Mouse (Mus musculus): ENCODE data around the gene Prex1. TPM values are rescaled to one million over a fixed set of nuclear protein-coding genes. Genes with fewer than 3 reads are reported as not detected.

The Prex1 gene
- total RNA-seq, 2 experiments from 2014 or later = 5.7 to 6.1 TPM

DNA sequence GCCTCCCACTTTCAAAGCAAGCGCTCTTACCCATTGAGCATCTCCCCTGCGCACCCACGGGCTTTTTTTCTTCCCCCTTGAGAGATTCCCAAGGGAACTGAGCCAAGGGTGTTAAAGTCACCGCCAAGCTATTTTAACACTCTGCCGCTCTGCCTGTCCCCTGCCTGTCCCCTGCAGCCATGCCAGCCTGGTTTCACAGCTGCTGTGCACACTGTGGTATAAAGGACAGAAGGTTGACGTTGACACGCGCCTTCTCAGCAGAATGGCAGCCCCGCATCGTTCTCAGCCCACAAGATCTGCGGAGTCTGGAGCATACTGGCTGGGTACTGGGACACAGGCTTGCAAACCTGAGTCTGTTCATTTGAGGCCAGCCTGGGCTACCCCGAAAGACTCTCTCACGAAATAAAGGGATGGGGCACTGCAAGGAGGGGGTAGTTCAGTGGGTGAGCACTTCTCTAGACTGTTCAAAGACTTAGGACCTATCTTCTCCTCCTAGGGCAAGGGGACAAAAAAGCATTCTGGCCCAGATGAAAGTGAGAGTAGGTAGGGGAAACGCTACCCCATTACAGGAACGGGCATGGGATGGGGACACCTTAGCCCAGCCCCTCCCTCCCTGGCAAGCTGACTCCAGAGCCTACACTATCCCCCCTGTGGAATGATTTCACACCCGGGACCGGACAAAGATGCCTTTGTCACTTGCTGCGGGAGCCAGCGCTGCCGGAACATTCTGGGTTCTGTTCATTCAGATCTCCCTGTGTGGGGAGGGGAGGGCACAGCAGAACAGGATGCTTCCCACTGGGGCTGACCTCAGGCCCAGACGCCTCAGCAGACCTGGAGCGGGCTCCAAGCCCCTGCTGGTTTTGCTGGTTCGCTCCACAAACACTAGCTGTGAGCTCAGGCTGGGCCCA is 21.8 kb downstream of the Prex1 start:
- intact Hi-C loops (cut with DNase I) = no loop called here
- DNase-seq = peak in 1 of 2 experiments; percentile 27

DNA sequence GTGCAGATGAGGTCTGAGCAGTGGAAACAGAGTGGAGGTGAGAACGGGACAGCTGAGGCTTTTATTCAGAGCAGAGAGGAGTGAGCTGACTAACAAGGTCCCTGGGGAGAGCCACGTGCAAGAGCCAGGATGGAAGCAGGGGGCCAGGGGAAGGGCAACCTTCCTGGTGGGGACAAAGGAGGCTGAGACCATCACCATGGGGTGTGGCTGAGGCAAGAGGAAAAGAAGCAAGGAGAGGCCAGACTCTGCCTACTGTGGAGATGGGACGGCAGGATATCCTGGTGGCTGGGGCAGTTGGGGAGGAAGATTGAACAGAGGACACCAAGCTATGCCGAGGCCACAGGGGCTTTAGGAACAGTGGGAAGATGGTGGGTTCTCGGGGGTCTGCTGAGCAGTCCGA is 26.7 kb downstream of the Prex1 start:
- intact Hi-C loops (cut with DNase I) = no loop called here

GRCm38 (mm10) chr2:166685824-166686223 is 27.8 kb downstream of the Prex1 start:
- no peak for DNase-seq
- intact Hi-C loops (cut with DNase I) = no loop called here

More for the DNA sequence above, 26.7 kb downstream of the Prex1 start:
- no peak for DNase-seq

DNA sequence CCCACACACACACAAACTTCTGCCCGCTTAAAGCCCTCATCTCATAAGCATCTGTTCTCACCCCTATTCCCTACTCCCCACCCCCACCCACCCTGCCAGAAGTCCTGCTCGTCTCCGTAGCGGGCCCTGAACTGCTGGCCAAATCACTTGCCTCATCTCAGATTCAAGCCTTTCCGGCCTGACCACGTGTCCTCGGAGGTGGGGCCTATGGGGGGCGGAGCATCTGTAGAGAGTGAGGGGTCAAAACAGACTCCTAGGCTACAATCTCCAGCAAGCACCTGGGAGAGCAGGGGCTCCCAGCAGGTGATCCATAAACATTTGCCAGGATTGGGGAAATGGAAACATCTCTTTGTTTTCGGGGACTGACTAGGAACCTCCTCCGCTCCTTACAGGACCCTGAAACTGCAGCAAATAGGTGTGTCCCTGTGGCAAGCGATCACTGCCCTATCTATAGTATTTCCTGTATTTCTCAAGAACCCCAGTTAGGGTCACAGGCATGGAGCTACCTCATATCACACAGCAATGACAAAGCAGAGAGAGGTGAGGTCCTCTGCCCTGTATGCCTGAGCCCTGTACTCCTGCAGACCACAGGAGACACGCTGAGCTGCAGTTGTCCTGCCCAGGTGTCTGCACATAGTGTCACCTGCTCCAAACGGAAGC is 29.6 kb downstream of the Prex1 start:
- intact Hi-C loops (cut with DNase I) = no loop called here
- no peak for DNase-seq

- intact Hi-C loops (cut with DNase I) = no loop called here
- DNase-seq = no peak
Measured at GRCm38 (mm10) chr2:166682866-166683265, 30.8 kb downstream of the Prex1 start.

DNA sequence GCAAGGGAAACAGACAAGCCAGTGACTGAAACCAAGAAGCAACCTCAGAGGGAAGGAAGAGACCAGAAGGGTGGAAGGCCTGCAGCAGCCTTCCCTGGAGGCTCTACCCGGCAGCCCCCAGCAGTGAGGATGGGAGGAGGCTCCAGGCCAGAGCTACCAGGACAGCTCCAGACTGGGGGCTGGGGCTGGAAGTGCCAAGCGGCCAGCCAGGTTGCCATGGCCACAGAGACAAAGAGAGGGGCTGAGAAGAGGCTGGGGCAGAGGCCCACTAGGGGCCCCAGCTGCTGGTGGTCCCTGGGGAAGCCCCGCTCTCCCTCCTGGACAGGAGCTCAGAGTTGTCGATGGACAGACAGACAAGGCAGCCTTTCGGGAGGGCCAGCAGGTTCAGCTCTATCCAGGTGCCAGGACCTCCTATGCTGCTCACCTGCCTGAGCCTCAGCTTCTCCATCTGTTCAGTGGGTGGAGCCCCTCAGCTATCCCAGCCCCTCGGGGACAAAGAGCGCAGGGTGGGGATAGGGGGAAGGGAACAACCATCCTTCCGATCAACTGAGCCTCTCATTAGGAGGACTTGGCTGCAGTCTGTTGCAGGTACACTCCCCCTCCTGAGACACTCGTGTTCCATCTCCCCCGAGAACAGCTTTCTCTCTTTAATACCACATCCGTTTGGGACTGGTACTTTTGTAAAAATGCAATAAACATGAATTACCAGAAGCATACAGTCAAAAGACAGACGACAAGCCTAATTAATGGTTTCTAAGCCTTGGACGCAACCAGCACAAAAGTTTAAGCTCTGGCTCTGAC is 34.5 kb downstream of the Prex1 start:
- DNase-seq = no peak
- intact Hi-C loops (cut with DNase I) = no loop called here

GRCm38 (mm10) chr2:166676933-166677332 is 36.7 kb downstream of the Prex1 start:
- intact Hi-C loops (cut with DNase I) = no loop called here
- DNase-seq = no peak

DNA sequence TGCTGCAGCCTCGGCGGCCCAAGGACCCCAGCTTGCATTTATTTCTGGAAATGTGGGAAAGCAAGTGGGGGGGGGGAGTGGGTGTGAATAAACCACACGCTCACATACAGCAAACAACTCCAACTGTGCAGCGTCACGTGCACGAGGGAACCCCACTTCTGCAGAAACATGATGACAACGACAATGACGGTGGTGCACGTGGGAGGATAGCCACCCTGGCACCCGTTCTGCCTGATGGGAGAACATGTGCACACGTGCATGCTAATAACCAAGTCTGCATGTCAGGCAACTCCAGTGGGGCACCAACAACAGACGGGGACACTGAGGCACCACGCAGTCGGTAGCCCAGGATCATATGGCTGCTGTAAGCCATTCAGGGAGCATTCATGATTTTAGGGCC is 37.1 kb downstream of the Prex1 start:
- no peak for DNase-seq
- intact Hi-C loops (cut with DNase I) = no loop called here

DNA sequence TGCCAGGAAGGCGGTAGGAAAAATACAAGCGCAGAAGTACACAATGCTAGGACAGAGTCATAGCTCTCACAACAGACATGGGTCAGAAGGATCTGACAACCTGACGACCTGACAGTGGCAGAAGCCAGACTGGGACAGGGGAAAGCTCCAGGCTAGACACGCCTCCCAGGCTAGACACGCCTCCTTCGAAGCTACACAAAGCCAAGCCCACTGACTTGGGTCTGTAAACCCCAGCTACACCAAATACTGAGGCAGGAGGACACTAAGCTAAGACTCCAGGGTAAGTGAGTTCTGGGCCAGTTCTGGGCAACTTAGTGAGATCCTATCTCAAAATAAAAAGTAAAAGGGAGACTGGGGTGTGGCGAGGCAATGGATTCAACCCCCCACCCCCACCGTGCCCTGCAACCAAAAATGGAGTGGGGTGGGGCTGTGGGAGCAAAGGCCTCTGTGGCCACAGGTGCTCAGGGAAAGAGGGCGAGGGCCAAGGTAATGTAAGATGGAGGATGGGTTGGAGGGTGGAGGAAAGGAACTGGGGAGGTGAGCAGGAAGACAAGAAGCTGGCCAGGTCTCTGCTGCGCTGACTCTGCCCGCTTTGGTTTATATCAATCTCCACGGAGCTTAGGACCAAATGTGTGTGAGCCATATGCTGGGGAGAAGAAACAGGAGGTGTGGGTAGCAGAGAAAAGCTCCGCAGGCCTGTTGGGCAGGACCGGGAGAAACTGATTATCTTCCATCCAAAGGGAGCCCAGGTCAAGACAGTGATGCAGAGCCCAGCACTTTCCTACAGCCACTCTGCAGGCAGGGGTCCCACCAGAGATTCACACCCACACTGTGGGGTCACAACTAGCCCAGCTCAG is 37.8 kb downstream of the Prex1 start:
- intact Hi-C loops (cut with DNase I) = no loop called here
- DNase-seq = no peak

GRCm38 (mm10) chr2:166674693-166675092 is 38.9 kb downstream of the Prex1 start:
- intact Hi-C loops (cut with DNase I) = no loop called here
- DNase-seq = no peak

DNA sequence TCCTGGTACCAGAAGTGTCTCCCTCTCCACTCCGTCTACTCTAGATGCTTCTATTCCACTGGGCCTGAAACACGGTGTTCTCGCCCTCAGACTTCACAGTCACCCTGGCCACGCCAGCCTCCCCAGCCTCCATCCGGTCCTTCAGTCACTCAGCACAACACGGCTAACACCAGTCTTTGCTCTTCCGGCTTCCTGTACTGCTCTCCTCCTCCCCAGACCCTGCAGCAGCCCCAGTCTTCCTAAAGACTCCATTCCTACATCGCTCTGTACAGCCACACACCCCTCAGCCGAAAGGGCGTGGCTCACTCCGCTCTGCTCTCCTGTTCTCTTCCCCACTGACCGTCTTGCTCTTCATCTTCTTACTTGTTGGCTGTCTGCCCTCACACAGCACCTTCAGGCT is 39.7 kb downstream of the Prex1 start:
- no peak for DNase-seq
- intact Hi-C loops (cut with DNase I) = no loop called here

GRCm38 (mm10) chr2:166672171-166672965 is 41.3 kb downstream of the Prex1 start:
- no peak for DNase-seq
- intact Hi-C loops (cut with DNase I) = no loop called here

- DNase-seq = no peak
- intact Hi-C loops (cut with DNase I) = no loop called here
Measured at GRCm38 (mm10) chr2:166671614-166672013, 42.0 kb downstream of the Prex1 start.

GRCm38 (mm10) chr2:166671019-166671418 is 42.6 kb downstream of the Prex1 start:
- intact Hi-C loops (cut with DNase I) = no loop called here
- DNase-seq = no peak

- no peak for DNase-seq
- intact Hi-C loops (cut with DNase I) = loop anchor here (5.0 kb wide), 1 partner anchor 53 kb away; no protein-coding TSS in a partner anchor
Measured at GRCm38 (mm10) chr2:166669922-166670321, 43.7 kb downstream of the Prex1 start.

DNA sequence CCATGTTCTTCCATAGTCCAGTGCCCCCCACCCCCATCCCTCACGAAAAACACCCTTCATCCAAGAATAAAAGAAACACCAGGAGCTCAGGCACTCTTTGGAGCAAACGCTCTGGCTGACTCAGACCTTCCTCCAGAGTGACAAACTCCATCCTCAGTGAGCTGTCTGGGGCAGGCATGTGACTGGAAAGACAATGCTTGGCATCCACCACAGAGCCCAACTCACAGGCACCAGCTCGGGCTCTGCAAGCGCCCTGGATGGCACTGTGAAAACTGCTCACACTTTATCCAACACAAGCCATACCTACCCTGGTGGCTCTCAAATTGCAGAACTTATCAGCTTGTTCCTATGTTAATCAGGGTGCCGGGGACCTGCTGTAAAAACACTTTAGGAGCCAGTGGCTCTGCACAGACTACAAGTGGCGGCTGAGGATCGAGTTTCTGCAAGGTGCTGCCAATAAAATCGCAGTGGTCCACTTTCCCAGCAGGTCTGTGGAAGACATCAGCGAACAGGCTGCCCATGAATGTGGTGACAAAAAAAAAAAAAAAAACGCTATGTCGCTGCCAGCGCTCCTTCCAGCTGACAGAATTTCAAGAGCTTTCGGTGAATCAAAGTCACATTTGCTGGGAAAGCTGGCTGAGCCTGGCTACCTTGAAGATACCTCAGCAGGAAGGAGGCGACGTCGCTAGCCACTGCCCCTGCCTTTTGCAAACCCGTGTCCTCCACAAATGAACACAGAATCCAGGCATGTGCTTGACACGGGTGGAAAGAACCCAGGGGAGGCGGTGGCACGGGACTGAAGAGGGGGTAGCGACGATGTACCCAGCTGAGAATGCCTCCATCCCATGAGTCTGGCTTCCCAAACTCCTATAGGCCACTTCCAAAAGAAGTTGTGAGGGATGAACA is 45.6 kb downstream of the Prex1 start:
- intact Hi-C loops (cut with DNase I) = loop anchor here (5.0 kb wide), 1 partner anchor 51 kb away; no protein-coding TSS in a partner anchor
- DNase-seq = peak in 1 of 2 experiments; percentile 22

- intact Hi-C loops (cut with DNase I) = loop anchor here (5.0 kb wide), 1 partner anchor 49 kb away; no protein-coding TSS in a partner anchor
- DNase-seq = no peak
Measured at GRCm38 (mm10) chr2:166666175-166666574, 47.5 kb downstream of the Prex1 start.

Data from heart, postnatal 36 days (tissue).